Mouse (Mus musculus) thymus, postnatal 25 days (tissue): ENCODE results near the gene Olfr56.
A peak's percentile ranks its signal among the peaks of the same experiment; 100 is the strongest.

Experiments used
- DNase-seq: peaks from one replicate; pipeline ENCODE4 v3.0.0; 2022

Olfr56 gene

DNA sequence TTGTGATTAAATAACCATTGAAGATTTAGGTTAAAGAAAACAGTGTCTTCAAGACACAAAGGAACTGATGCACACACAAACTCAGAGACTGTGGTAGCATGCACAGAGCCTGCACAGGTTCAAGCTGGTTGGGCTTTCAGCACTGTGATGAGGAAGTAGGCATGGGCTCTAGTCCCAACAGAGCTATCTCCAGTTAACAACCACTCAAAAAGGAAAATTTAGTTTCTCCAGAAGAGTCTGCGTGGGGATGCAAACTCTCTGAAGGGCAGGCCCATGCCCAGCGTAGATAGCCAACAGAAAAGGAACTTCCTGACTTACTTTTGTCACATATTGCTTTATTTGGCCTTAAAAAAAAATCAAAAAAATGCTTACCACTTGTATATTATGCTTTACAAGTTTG lies 114.1 kb downstream of the Olfr56 start:
- DNase-seq, result peak; percentile 43

DNA sequence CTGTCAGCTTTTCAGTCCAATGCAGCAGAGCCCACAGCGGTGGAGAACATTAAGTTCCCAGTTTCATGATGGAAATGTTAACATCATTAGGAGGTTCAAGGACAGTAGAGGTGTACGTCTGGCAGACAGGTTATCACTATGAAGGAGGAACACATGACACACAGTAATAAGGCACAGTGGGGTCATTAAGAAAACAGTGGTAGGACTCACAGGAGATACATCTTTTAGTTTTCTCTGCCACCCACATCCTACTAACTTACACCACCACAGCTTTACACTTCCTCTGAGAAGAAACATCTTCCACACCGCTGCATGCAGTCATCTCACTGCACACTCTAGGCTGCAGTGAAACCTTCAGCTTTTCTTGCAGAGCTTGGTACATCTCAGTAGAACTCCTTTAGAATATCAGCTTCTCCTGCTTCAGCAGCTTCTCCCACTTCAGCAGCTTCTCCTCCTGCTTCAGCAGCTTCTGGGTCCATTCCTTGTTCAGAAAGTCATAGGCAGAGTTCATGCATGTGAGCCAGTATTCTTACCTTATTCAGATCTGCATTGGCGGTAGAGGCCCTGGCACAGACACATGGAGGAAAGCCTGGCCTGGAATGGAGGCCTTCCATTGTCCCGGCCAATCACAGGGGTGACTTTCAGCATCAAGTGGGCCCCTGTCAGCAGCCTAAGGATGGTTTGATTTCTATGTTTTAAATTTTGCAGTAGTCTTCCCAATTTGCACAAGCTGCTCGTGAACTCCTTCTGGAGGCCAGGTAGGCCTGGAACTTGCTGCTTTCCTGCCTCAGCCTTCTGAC lies 115.4 kb downstream of the Olfr56 start:
- DNase-seq, result peak; percentile 69

DNA sequence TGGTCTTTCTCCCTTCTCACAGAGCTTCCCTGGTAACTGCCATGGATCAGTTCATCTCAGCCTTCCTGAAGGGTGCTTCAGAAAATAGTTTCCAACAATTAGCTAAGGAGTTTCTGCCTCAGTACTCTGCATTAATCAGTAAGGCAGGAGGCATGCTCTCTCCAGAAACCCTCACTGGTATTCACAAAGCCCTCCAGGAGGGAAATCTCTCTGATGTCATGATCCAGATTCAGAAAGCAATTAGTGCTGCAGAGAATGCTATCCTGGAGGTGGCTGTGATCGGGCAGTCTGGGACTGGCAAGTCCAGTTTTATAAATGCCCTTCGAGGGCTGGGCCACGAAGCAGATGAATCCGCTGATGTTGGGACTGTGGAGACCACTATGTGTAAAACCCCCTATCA lies 116.7 kb downstream of the Olfr56 start:
- DNase-seq, result no peak

DNA sequence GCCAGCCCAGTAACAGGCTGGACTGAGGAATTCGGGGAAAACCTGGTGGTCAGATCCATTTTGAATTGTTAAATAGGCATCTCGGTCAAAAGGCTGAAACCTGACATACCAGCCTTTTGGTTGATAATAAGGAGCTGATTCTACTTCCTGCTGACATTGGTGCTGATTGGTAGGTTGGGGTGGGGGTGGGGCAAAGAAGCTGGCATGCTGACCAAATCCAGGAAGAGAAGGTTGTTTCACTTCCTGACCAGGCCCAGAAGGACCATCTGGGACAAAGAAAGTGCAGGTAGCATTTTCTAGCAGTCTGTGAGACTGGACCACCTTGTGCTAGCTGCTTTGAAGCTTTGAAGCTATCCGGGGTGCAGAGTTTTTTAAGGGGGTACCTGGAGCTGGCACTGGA lies 121.7 kb downstream of the Olfr56 start:
- DNase-seq, result no peak

DNA sequence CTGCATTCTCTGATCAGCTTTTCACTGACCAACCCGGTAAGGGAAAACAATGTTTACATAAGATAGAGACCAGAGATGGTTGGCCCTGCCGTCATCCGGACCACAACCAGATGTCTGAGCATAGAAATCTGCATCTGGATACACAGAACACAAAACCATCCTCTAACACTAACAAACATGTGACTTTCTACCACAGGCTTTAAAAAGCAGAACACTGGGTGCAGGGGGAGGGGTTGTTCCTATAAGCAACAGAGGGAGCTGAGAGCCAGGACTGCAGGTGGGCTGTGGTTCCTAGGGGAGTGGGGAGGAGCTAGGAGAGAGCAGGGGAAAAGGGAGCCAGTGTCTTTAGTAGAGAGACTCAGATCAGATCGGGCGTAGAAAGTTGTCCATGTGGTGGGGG lies 122.8 kb downstream of the Olfr56 start:
- peak; percentile 61 for DNase-seq

DNA sequence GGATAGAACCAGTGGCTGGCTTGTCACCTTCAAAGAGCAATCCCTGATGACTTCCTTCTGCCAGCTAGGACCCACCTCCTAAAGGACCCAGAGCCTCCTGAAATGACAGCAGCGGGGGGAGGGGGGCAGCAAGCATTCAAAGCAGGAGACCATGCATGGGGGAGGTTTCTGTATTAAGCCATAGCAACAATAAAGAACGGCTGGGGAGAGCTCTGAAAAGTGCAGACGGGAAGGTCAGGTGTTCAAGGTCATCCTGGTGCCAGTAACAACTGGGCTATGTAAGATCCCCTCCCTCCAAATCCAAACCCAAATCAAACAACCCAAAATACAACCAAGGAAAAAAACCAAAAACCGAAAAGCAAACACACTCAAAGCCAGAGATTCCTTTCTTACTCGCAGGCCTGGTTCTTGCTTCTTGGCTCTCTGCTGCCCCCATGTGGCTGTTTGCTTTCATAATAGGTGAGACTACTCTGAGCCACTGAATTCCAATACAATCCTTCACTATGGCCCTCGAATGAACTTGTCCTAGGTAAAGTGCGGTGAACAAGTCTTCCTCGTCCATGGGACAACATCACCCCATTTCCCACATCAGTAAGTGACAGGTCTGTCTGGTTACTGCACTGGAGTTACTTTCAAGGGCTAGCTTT lies 124.5 kb downstream of the Olfr56 start:
- DNase-seq, result peak; percentile 92

DNA sequence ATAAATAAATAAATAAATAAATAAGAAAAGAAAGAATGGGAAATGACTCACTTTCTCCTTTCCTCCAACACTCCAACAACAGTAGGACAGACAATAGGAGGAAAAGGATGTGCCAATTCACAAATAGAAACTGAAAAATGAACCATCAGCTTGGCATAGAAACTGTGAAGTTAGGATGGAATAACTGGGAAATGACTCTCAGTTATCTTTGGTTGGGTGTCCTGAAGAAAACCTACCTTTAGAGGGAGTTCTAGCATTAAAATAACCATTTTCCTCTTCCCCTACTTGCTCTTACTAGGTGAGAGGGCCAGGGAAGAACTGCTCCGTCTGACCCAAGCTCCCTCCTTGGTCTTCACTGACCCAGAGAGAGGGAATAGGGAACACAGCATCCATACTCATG lies 127.1 kb downstream of the Olfr56 start:
- no peak for DNase-seq

DNA sequence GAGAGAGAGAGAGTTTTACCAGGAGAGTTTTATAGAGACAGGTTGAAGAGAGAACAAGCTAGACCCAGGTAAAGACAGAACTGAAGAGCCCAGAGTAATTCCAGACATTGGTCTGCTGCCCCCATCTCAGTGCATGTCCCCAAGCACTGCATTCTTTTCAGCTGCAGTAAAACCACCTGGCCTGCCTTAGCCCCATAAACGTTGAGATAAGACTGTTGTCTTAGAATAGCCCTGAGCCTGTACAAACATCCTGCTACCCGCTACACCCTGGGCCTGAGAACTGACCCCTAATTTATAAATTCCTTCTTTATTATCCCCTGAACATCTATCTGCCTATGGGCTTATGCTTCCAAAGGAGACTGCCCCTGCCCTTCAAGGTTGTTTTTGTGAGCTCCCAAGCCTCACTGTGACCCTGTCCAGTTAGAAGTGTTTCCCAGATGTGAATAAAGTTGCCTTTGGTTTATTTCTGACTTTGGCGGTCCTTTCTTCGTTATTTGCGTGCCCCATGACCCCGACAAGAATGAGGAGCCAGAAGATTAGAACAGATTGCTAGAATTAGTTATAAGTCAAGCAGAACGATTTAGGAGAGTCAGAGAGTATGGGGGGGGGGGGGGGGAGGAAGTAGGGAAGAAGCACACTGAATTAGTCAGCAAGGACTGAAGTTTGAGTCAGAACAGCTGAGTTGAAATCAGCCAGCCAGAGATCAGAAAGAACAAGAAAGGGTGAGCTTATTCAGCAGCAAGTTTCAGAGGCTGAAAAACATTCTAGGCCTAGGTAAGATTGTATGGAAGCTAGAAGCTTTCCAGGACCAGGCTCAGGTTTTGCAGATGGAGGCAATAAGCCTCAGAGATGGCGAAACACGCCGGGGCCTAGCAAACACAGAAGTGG lies 129.2 kb downstream of the Olfr56 start:
- DNase-seq, result no peak

DNA sequence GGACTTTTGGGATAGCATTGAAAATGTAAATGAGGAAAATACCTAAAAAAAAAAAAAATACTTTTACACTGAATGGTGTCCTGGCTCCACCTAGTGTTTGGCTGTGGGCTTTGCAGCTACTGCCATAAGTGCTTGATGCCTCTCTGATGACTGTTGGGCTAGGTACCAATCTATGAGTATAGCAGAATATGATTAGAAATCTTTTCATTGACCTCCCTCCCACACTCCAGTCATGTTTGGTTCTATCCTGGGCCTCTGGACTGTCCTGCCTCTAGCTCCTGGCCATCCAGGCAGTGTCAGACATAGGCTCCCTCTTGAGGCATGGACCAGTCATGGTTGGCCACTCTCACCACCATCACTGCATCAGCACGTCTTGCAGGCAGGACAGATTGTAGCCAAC lies 130.1 kb downstream of the Olfr56 start:
- peak; percentile 55 for DNase-seq

DNA sequence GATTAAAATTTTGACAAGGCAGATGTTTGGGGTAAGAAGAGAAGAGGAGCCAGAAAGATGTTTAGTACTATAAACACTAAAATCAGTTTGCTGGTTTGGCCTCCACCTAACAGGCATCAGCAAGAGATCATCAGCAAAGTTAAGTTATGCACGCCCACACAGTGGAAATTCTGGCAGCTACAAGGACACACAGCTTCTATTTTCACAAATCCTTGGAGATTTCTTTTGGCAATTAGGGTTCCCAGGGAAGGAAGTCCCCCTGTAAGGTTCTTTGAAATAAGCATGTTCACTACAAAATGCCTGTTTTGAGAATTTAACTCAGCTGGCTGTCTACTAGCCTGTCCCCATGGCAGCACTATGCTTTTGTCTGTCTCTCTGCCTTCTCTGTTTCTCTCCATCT lies 132.3 kb downstream of the Olfr56 start:
- DNase-seq, result no peak

DNA sequence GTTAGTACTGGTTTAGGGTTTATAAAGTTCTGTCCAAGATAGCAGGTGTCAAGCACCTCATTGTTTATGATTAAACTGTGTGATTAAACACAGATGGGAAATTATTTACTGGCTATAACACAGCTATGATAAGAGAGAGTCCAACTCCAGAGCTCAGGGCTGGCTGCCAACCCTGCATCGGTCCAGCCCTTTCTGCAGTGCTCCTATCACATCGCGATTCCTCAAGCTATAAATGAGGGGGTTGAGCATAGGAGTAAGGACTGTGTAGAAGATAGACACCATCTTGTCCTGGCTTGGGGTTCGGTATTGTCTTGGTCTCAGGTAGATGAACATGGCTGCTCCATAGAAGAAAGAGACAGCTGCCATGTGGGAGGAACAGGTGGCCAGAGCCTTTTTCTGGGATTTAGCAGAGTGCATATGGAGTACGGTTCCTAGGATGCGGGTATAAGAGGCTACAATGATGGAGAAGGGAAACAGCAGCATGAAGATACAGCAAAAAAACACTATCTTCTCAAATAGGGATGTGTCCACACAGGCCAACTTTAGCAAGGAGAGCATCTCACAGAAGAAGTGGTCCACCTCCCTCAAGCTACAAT lies 134.0 kb downstream of the Olfr56 start:
- DNase-seq, result no peak

DNA sequence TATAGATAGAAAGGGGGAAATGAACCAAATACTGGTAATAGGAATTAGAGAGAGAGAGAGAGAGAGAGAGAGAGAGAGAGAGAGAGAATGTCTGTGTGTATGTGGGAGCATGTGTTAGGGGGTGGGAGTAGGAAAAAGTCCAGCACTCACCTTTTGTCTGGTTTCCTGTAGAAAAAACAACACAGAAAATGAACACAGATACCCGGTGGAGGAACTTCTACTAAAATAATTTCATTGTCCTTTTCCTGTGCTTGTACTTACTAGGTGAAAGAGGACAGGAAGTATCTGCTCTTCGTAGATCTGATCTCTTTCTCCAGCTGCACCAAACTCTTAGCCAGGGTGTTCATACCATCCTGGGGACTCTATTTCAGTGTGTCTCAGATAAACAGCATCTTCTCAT lies 135.5 kb downstream of the Olfr56 start:
- no peak for DNase-seq

DNA sequence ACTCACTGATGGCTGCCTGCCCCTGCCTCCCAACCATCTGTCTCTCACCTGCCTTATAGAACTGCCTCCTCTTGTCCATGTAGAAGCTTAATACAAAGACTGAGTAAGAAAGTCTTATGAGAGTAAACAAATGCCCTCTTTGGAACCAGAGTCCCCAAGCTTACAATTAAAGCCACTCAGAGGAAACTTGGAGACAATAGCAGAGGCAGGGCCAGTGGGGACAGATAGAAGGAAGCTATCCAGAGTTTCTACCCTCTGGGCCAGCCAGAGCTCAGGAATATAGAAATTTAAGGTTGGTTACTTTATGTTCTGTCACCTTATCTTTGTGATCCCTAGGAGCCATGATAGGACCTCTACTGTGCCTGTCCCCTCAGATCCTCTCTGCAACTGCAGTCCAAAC lies 136.1 kb downstream of the Olfr56 start, which contains the start of gene Olfr1396:
Gene Olfr1396, minus strand, starts transcription at position 101 of the 400 bp plus-strand sequence.
- DNase-seq, result no peak

DNA sequence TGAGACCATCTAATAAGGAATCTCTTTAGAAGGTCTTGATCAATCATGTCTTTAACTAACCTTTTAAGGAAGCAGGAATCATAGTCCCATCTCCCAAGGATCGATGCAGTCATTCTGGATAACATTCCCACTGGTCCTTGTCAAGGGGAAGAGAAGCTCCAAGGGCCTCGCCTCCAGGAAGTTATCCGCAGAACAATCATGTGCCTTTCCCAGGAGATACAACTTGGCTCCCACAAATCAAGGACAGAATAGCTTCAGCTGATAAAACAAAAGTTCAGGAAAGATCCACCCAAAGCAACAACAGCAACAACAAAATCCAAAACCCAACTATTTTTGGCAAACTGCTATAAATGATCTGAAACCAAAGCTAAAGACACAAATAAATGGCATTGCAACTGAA lies 140.9 kb downstream of the Olfr56 start:
- DNase-seq, result no peak

DNA sequence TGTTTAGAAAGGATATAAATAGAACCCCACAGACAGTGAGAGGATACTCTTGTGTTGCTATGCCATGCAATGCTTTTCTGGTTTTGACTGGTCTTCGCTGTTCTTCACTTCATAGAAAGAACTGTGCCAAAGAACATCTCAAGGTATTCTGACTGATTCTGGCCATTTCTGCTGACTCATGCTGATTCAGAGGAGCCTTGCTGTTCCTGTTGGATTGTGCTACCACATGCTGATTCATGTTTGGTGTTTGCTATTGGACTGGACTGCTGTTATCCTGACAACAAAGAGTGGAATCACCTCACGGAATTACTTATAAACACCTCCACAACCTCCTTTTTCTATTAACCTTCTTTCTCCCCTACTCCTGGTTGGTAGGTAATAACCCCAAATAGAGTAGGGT lies 145.5 kb downstream of the Olfr56 start:
- DNase-seq, result no peak

DNA sequence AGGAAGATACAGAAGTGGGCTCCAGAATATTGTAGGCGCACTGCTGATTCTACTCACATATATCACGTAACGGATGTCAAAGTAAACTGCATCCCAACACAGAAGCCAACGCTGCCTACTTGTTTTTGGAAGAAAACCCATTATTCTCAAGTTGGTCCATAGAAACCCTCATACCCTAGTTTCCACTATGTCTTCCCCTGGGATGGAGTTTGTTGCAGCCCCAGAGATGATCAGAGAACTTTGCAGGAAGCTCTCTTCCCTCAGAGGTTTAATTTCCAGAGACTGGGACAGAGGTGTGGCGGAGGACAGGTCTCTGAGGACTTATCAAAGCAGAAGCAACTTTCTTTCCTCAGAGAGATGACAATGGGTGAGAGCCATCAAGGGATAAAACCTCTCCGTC lies 163.3 kb downstream of the Olfr56 start, which contains the start of gene Olfr1395:
Gene Olfr1395, plus strand, starts transcription at position 301 of the 400 bp plus-strand sequence.
- no peak for DNase-seq

DNA sequence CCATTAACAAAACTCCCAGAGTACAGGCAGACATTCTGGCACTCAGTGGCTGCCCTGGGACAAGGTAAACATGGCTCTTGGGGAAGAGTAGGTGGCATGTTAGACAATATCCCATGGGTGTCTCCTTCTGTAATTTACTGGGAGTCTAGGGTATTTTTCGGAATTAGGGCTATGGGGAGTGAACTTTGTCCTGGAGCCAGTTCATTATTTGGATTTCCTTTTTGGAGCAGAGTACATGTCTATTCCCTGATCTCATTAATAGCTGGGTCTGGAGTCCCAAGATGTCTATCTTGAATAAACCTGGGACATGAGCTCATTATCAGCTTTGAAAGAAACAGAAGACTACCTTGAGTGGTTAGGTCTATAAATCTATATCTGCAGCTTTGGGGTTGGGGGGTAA lies 175.4 kb downstream of the Olfr56 start, which contains the start of gene Olfr1394:
Gene Olfr1394, plus strand, starts transcription at position 301 of the 400 bp plus-strand sequence.
- DNase-seq, result no peak

DNA sequence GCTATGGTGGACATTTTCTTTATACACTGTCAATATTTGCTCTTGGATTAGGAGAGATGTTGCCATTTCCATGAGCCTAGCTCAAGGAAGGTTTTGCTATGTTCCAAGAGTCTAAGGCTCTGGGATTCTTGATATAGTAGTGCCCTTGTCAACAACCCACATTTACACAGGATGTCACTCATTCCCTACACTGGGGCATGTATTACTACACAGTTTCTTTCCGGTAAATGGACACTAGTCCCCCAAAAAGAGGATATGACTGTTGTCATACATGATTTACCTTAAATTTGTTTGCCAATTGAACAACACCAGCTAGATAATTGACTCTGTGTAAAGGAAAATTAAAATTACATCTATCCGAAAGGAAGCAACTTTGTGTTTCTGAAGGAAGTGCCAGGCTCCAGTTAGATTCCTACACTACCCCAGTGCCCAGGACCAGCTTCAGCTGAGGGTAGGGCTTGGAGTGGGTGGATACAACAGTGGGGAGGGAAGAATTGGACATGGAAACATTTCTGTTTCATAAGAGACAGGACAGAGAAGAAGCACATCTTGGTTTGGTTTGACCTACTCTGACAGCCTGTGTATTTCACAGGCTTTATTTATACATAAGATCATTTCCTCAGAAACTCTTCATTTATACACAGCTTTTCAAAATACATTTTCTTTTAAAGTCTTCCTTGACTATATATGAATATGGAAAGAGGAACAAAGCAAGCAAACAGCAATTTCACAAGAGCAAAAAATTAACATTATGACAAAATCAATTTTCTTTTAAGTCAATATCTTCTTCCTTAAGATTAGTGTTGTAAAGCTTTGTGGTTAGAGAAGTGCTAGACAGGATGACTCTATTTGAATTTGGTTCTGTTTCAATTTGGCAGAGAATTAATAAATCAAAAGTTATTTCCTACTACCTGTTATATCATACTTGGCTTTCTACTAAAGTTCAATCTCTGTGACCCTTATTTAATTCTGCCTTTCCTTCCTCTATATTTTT lies 178.4 kb downstream of the Olfr56 start:
- no peak for DNase-seq

DNA sequence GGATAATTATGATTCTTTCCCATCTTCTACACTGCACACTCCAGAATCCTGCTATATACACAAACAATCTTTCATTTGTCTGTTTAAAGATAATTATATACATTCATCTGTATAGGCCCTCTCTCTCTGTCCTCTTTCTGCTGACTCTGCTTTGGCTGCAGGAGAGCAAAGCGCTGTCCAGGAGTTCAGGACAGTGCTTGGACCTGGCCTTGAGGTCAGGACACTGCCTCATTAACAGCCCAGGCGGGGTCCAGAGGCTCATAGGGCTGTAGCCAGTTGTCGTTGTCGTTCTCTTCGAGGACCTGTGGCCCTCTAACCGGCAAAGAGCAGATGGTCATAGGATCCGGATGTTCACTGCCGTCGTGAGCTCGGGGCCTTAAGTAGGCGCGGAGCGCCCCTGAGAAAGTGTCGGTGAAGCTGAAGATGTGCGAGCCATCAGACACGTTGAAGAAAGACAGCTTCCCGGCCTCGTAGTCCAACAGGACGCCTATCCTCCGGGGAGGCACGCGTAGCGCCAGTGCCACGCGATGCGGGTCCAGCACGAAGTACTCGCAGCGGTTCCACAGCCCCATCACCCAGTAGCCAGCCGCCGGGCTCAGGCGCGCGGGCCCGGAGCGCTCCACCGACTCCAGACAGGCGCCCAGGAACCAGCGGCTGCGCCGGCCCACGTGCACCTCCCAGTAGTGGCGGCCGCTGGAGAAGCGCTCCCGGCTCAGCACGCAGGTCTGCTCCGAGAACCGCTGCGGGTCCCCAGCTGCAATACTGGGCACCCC lies 190.3 kb downstream of the Olfr56 start:
- DNase-seq, result peak; percentile 4

DNA sequence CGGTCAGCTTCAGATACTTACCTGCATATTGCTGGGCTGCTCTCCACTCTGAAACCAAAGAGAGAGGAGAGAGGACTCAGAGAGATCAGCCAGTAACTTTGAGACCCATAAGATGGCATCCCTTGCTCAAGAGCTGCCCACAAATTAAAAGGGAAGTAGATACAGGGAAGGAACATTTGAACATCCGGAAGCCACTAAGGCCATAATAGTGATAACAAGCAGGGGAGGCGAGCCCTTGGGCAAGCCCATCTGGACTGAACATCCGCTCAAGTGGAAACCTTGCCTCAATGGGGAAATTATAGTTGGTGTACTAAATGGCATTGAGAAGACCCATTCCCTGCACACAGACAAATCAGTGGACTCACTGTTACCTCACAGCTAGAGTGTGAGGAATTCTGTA lies 191.9 kb downstream of the Olfr56 start:
- no peak for DNase-seq

DNA sequence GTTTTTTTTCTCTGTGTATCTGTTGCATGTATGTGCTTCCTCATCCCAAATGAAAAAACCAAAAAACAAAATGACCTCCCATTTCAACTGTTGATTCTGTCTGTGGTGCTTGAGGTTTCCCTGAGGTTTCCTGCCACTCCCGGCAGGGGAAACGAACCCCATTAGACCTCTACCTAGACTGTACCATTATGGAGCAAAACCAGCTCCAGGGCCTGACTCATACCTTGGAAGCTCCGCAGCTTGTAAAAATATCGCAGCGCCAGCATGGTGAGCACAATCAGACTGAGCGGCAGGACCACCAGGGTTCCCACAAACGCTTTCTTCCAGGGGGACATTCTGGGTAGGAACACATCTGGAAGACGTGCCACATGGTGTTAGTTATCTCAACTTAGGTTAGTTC lies 196.7 kb downstream of the Olfr56 start:
- DNase-seq, result peak; percentile 10
